Mouse (Mus musculus): ENCODE results near the gene Spsb1. TPM values are rescaled to one million over a fixed set of nuclear protein-coding genes. Genes with fewer than 3 reads are reported as not detected.

The Spsb1 gene
- polyA plus RNA-seq, 1 experiment from 2014 or later: 18.2 TPM

DNA sequence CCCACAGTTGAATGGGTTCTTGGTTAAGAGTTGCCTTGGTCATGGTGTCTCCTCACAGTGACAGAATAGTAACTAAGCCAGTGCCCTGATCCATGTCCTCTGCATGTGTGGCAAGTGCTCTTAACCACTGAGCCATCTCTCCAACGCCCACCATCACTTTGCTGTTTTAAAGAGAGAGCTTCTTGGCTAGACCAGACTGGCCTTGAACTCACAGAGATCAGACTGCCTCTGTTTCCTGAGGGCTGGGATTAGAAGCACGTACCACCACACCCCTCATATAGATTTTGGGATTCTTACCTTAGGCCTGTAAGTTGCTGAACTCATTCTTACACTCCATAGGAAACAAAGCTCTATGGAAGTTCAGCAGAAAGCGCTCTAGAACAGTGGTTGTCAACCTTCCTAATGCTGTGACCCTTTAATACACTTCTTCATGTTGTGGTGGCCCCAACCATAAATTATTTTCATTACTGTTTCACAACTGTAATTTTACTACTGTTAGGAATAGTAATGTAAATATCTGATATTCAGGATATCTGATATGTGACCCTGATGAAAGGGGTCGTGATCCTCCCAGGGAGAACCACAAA lies 101.1 kb downstream of the Spsb1 start:
- peaks cover 29% of the 10 kb centered on the region for H3K4me1 ChIP-seq
- H3K27ac ChIP-seq (replicated peaks): no peak overlapping the region
- no peaks in the 10 kb centered on the region for H3K36me3 ChIP-seq
- H3K27me3 ChIP-seq: no peaks in the 10 kb centered on the region
- H3K9ac ChIP-seq: no peak overlapping the region
- WGBS: 68% methylated on average over 4 of the region's 4 CpGs
- no peaks in the 10 kb centered on the region for H3K9me3 ChIP-seq (replicated peaks)
- H3K4me2 ChIP-seq (replicated peaks): peak overlapping the region; percentile 39
- peak overlapping the region; percentile 9; the same call in 1 of the 2 replicates for H3K4me3 ChIP-seq (replicated peaks)
- ATAC-seq (ENCODE audit: insufficient number of reproducible peaks, low FRiP score, low TSS enrichment, low read depth): no peak

- Histone ChIP-seq H3K4me3 (replicated peaks) (no peak overlapping the region), H3K27ac (replicated peaks) (no peak overlapping the region), H3K9me3 (replicated peaks) (no peaks in the 10 kb centered on the region), H3K27me3 (no peaks in the 10 kb centered on the region), H3K36me3 (no peaks in the 10 kb centered on the region), H3K4me1 (peaks cover 33% of the 10 kb centered on the region), H3K9ac (no peak overlapping the region), H3K4me2 (replicated peaks) (no peak overlapping the region)
- 81% methylated on average over 8 of the region's 8 CpGs for WGBS
- ATAC-seq (ENCODE audit: insufficient number of reproducible peaks, low FRiP score, low TSS enrichment, low read depth): no peak
Measured at GRCm38 (mm10) chr4:149851554-149851953, 103.3 kb downstream of the Spsb1 start.

DNA sequence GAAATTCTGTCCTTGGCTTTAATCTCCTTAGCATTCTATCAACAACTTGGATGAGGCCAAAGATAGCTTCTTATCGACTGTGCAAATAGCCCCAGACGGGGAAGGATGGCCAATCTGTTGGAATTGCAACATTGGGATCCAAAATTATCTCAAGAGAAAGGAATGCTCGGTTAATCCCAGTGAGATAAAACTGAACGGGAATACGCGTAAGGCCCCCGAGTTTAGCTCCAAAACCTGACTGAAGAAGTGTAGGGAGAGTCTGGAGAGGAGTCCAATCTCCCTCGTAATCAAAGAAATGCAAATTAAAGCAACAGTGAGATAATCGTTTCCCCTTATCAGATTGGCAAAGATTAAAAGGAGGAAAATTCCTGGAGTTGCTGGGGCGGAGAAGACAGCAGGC lies 104.2 kb downstream of the Spsb1 start:
- Histone ChIP-seq H3K36me3 (no peaks in the 10 kb centered on the region), H3K4me2 (replicated peaks) (no peak overlapping the region), H3K9me3 (replicated peaks) (no peaks in the 10 kb centered on the region), H3K27me3 (no peaks in the 10 kb centered on the region), H3K9ac (no peak overlapping the region), H3K4me1 (peaks cover 25% of the 10 kb centered on the region), H3K27ac (replicated peaks) (no peak overlapping the region), H3K4me3 (replicated peaks) (no peak overlapping the region)
- 56% methylated on average over 10 of the region's 10 CpGs for WGBS
- ATAC-seq (ENCODE audit: insufficient number of reproducible peaks, low FRiP score, low TSS enrichment, low read depth): no peak

GRCm38 (mm10) chr4:149850045-149850444 lies 104.8 kb downstream of the Spsb1 start:
- no peaks in the 10 kb centered on the region for H3K36me3 ChIP-seq
- no peak overlapping the region for H3K9ac ChIP-seq
- 79% methylated on average over 7 of the region's 7 CpGs for WGBS
- no peaks in the 10 kb centered on the region for H3K9me3 ChIP-seq (replicated peaks)
- H3K4me1 ChIP-seq: peaks cover 22% of the 10 kb centered on the region
- H3K4me2 ChIP-seq (replicated peaks): no peak overlapping the region
- no peak overlapping the region for H3K4me3 ChIP-seq (replicated peaks)
- no peak for ATAC-seq (ENCODE audit: insufficient number of reproducible peaks, low FRiP score, low TSS enrichment, low read depth)
- H3K27me3 ChIP-seq: no peaks in the 10 kb centered on the region
- no peak overlapping the region for H3K27ac ChIP-seq (replicated peaks)

GRCm38 (mm10) chr4:149849035-149849434 lies 105.8 kb downstream of the Spsb1 start:
- Histone ChIP-seq H3K27me3 (no peaks in the 10 kb centered on the region), H3K9ac (no peak overlapping the region), H3K27ac (replicated peaks) (no peak overlapping the region), H3K9me3 (replicated peaks) (no peaks in the 10 kb centered on the region), H3K36me3 (no peaks in the 10 kb centered on the region), H3K4me2 (replicated peaks) (no peak overlapping the region), H3K4me3 (replicated peaks) (no peak overlapping the region), H3K4me1 (peaks cover 12% of the 10 kb centered on the region; the same call in 1 of the 2 replicates)
- ATAC-seq (ENCODE audit: insufficient number of reproducible peaks, low FRiP score, low TSS enrichment, low read depth): no peak
- WGBS: 81% methylated on average over 5 of the region's 5 CpGs

GRCm38 (mm10) chr4:149846861-149847631 lies 107.8 kb downstream of the Spsb1 start:
- Histone ChIP-seq H3K4me2 (replicated peaks) (no peak overlapping the region), H3K9me3 (replicated peaks) (no peaks in the 10 kb centered on the region), H3K36me3 (no peaks in the 10 kb centered on the region), H3K27me3 (no peaks in the 10 kb centered on the region), H3K4me3 (replicated peaks) (no peak overlapping the region), H3K4me1 (0 out of 2 replicates have a peak, but pooled peaks cover 12% of the 10 kb centered on the region), H3K9ac (no peak overlapping the region), H3K27ac (replicated peaks) (no peak overlapping the region)
- peak; percentile 47; the same call in 1 of the 2 replicates for ATAC-seq (ENCODE audit: insufficient number of reproducible peaks, low FRiP score, low TSS enrichment, low read depth)
- WGBS: 66% methylated on average over 22 of the region's 22 CpGs

Other genes starting within 250 kb of the Spsb1 start
- 27.7 and 28.8 TPM in 2 replicates for gene Tmem201, start 217.0 kb downstream of the Spsb1 start, polyA plus RNA-seq (2015; fragmentation: Nextera tagmentation; extraction: Ambion mirVana)
- 10.8 TPM in 2 replicates for gene Slc25a33, start 180.8 kb downstream of the Spsb1 start, polyA plus RNA-seq (2015; fragmentation: Nextera tagmentation; extraction: Ambion mirVana)
- 12.1 and 12.2 TPM in 2 replicates for gene H6pd, start 54.0 kb upstream of the Spsb1 start, polyA plus RNA-seq (2015; fragmentation: Nextera tagmentation; extraction: Ambion mirVana)
- gene Gpr157, start 132.3 kb upstream of the Spsb1 start, polyA plus RNA-seq (2015; fragmentation: Nextera tagmentation; extraction: Ambion mirVana): 1.5 and 1.7 TPM in 2 replicates
- 1.7 and 2.2 TPM in 2 replicates for gene Slc2a5, start 164.2 kb upstream of the Spsb1 start, polyA plus RNA-seq (2015; fragmentation: Nextera tagmentation; extraction: Ambion mirVana)
- gene Slc2a7, start 193.9 kb upstream of the Spsb1 start, polyA plus RNA-seq (2015; fragmentation: Nextera tagmentation; extraction: Ambion mirVana): not detected in 2 replicates
- gene Car6, start 246.3 kb upstream of the Spsb1 start, polyA plus RNA-seq (2015; fragmentation: Nextera tagmentation; extraction: Ambion mirVana): 0.37 and 0.84 TPM in 2 replicates

Measured in embryonic facial prominence, embryonic 15.5 days (tissue).